Mouse (Mus musculus) heart, adult 2 months (tissue): Measurements from ENCODE around the gene Mycn.

Experiments used
- CTCF ChIP-seq: fragments of 200-600 bp; IDR thresholded peaks from 2 replicates; pipeline ENCODE4 v1.8.1; 2022; ENCODE audit warnings: antibody characterized with exemption, mild to moderate bottlenecking, moderate library complexity
- EP300 ChIP-seq: fragments of 200-500 bp; IDR thresholded peaks from 2 replicates; pipeline ENCODE4 v1.6.1; 2011; ENCODE audit warnings: low read depth, low read length, control low read depth; ENCODE audit not compliant: insufficient read depth
- POLR2A ChIP-seq: fragments of 200-500 bp; IDR thresholded peaks from 2 replicates; pipeline ENCODE4 v1.6.1; 2011; ENCODE audit warnings: mild to moderate bottlenecking, low read depth, low read length, control low read depth; ENCODE audit not compliant: insufficient read depth

- TF ChIP-seq CTCF, result no peak
- TF ChIP-seq EP300, result no peak
- no peak for TF ChIP-seq POLR2A
These were observed 1.1 kb downstream of the Mycn start for GRCm38 (mm10) chr12:12940466-12941128.
